ENCODE assay signal across 11 mouse cellular contexts in genomic region chr6:99263886-99264185, GRCm38 (mm10).
DNase-seq lines count a peak whose midpoint lies in the region; ATAC-seq lines count a peak whose summit lies in the region.
"Had no signal": no experiment of that assay in that cellular context is flagged by ENCODE, and none has a peak within 500 bp of the region (broad histone marks: within the 10 kb centered on the region; RNA-seq: fewer than 3 reads in every experiment).

No protein-coding gene starts in this region.

- no peaks in the 10 kb centered on the region for H3K9me3 ChIP-seq in kidney, embryonic 14.5 days (ENCODE audit: control insufficient read depth, low read length)
- no peaks in the 10 kb centered on the region for H3K9me3 ChIP-seq in intestine, embryonic 15.5 days
- H3K9me3 ChIP-seq: hindbrain, embryonic 15.5 days; limb, embryonic 12.5 days had no signal

- no peak for ATAC-seq in kidney, embryonic 14.5 days (ENCODE audit: low FRiP score, low TSS enrichment)
- ATAC-seq in intestine, embryonic 15.5 days, result no peak
- ATAC-seq: Patski had no signal

- no peak overlapping the region for H3K4me2 ChIP-seq in kidney, embryonic 14.5 days (replicated peaks; ENCODE audit: low read depth, low read length)
- H3K4me2 ChIP-seq in intestine, embryonic 15.5 days (replicated peaks), result peak overlapping the region; percentile 45
- H3K4me2 ChIP-seq: hindbrain, embryonic 15.5 days; limb, embryonic 12.5 days had no signal

- no peak overlapping the region for H3K27ac ChIP-seq in kidney, embryonic 14.5 days (ENCODE audit: low read depth, low read length)
- H3K27ac ChIP-seq in intestine, embryonic 15.5 days, result peak overlapping the region; percentile 66
- peak overlapping the region; percentile 54 for H3K27ac ChIP-seq in macrophage
- H3K27ac ChIP-seq: hindbrain, embryonic 15.5 days; limb, embryonic 12.5 days had no signal

- peaks cover 42% of the 10 kb centered on the region for H3K4me1 ChIP-seq in kidney, embryonic 14.5 days (ENCODE audit: control insufficient read depth, insufficient read depth, low read length)
- peaks cover 35% of the 10 kb centered on the region for H3K4me1 ChIP-seq in intestine, embryonic 15.5 days (replicated peaks)

- H3K27me3 ChIP-seq in kidney, embryonic 14.5 days (ENCODE audit: control insufficient read depth, insufficient read depth, low read length), result no peaks in the 10 kb centered on the region
- no peaks in the 10 kb centered on the region for H3K27me3 ChIP-seq in intestine, embryonic 15.5 days (replicated peaks)
- H3K27me3 ChIP-seq: Patski had no signal

- 32% methylated on average over 2 of the region's 2 CpGs for whole genome bisulfite sequencing in kidney, embryonic 14.5 days
- 33% methylated on average over 2 of the region's 2 CpGs for WGBS in intestine, embryonic 15.5 days
- WGBS in macrophage (ENCODE audit: missing documents), result 11% methylated on average over 2 of the region's 2 CpGs

- no peak overlapping the region for H3K9ac ChIP-seq in kidney, embryonic 14.5 days (ENCODE audit: low read depth, low read length)
- 0 out of 2 replicates have a peak overlapping the region, but pooled peaks have one; percentile 8 for H3K9ac ChIP-seq in intestine, embryonic 15.5 days
- H3K9ac ChIP-seq: hindbrain, embryonic 15.5 days; limb, embryonic 12.5 days had no signal

- H3K79me2 ChIP-seq in macrophage (ENCODE audit: inconsistent target), result no peaks in the 10 kb centered on the region

- no peaks in the 10 kb centered on the region for H3K36me3 ChIP-seq in kidney, embryonic 14.5 days (ENCODE audit: control insufficient read depth, insufficient read depth, low read length)
- no peaks in the 10 kb centered on the region for H3K36me3 ChIP-seq in intestine, embryonic 15.5 days
- no peaks in the 10 kb centered on the region for H3K36me3 ChIP-seq in macrophage (ENCODE audit: inconsistent target)
- H3K36me3 ChIP-seq: hindbrain, embryonic 15.5 days; limb, embryonic 12.5 days had no signal

- peak; percentile 26 for DNase-seq in adrenal gland, postnatal 10 days
- no peak for DNase-seq in adrenal gland, adult 2 months
- peak; percentile 52 for DNase-seq in kidney, postnatal 10 days
- no peak for DNase-seq in frontal cortex, postnatal 14 days (ENCODE audit: low spot score in 2 of 2)
- no peak for DNase-seq in yolk sac, embryonic 10.5 days (ENCODE audit: low spot score)

- no peak overlapping the region for H3K4me3 ChIP-seq in kidney, embryonic 14.5 days (ENCODE audit: low read length)
- 0 out of 2 replicates have a peak overlapping the region, but pooled peaks have one; percentile 6 for H3K4me3 ChIP-seq in intestine, embryonic 15.5 days (replicated peaks)
- H3K4me3 ChIP-seq in macrophage (ENCODE audit: inconsistent target), result no peak overlapping the region; the same call in 1 of the 2 replicates
- H3K4me3 ChIP-seq: hindbrain, embryonic 15.5 days; limb, embryonic 12.5 days had no signal

Comparison
In these comparisons a context has a peak if more than half of its experiments do, and no peak if none do; other contexts are left out.
1. DNase-seq: peak in adrenal gland, postnatal 10 days (single experiment) and kidney, postnatal 10 days (single experiment); none in adrenal gland, adult 2 months (single experiment), frontal cortex, postnatal 14 days (0 of 2) and yolk sac, embryonic 10.5 days (single experiment).